Mouse (Mus musculus) frontal cortex, postnatal 10 days (tissue): ENCODE measurements around the gene Cebpe.

ENCODE experiments used
- DNase-seq, 2 experiments: peaks; one replicate each; pipeline ENCODE4 v3.0.0; 2022; ENCODE audit warnings: low spot score in 2 of 2, mixed read lengths in 1 of 2

The Cebpe gene

GRCm38 (mm10) chr14:54676290-54676689 is 35.7 kb downstream of the Cebpe start:
- no peak for DNase-seq

GRCm38 (mm10) chr14:54674317-54674716 is 37.7 kb downstream of the Cebpe start:
- no peak for DNase-seq

GRCm38 (mm10) chr14:54669381-54669780 is 42.6 kb downstream of the Cebpe start:
- DNase-seq = no peak

GRCm38 (mm10) chr14:54664477-54665222 is 47.3 kb downstream of the Cebpe start:
- no peak for DNase-seq
